Mouse (Mus musculus) midbrain, embryonic 14.5 days (tissue): ENCODE measurements around the gene Abhd2. TPM values are rescaled to one million over a fixed set of nuclear protein-coding genes. Genes with fewer than 3 reads are reported as not detected.
A peak's percentile ranks its signal among the peaks of the same experiment; 100 is the strongest.

ENCODE experiments used
- ATAC-seq: fragments of 200-750 bp; cut with Nextera tagmentation; 2 replicates; pipeline ENCODE4 v1.8.0; 2017; ENCODE audit warnings: moderate number of reproducible peaks, moderate library complexity; ENCODE audit not compliant: low FRiP score, low TSS enrichment
- DNase-seq: peaks from one replicate; pipeline ENCODE4 v3.0.0-alpha.2; 2015
- H3K27ac ChIP-seq: fragments of 300-500 bp; sonication (generic); replicated peaks from 2 replicates; pipeline ENCODE4 v1.5.1; 2014; ENCODE audit warnings: mild to moderate bottlenecking, low read depth, low read length, moderate library complexity
- H3K27me3 ChIP-seq: fragments of 300-500 bp; sonication (generic); 2 replicates; pipeline ENCODE4 v1.6.1; 2014; ENCODE audit warnings: low read length, control low read depth, mixed read lengths; ENCODE audit not compliant: control insufficient read depth, insufficient read depth
- H3K36me3 ChIP-seq: fragments of 300-500 bp; sonication (generic); 2 replicates; pipeline ENCODE4 v1.6.1; 2014; ENCODE audit warnings: low read length, control low read depth; ENCODE audit not compliant: control insufficient read depth, insufficient read depth
- H3K4me1 ChIP-seq: fragments of 300-500 bp; sonication (generic); 2 replicates; pipeline ENCODE4 v1.6.1; 2014; ENCODE audit warnings: mild to moderate bottlenecking, antibody characterized with exemption, low read length, control low read depth; ENCODE audit not compliant: control insufficient read depth, insufficient read depth
- H3K4me2 ChIP-seq: fragments of 300-500 bp; sonication (generic); 2 replicates; pipeline ENCODE4 v1.6.1; 2014; ENCODE audit warnings: mild to moderate bottlenecking, low read length, moderate library complexity
- H3K4me3 ChIP-seq: fragments of 300-500 bp; sonication (generic); replicated peaks from 2 replicates; pipeline ENCODE4 v1.5.1; 2014; ENCODE audit warnings: low read depth, low read length
- H3K9ac ChIP-seq: fragments of 300-500 bp; sonication (generic); replicated peaks from 2 replicates; pipeline ENCODE4 v1.6.1; 2014; ENCODE audit warnings: mild to moderate bottlenecking, low read length, moderate library complexity
- H3K9me3 ChIP-seq: fragments of 300-500 bp; sonication (generic); 2 replicates; pipeline ENCODE4 v1.6.1; 2016; ENCODE audit warnings: low read length, control low read depth, mixed read lengths; ENCODE audit not compliant: control insufficient read depth
- WGBS: fragments of 180-500 bp; shearing (Covaris S2); extraction: QIAGEN DNeasy Blood & Tissue Kit; methylation state at CpG from one replicate; pipeline ENCODE4 v1.1.7; 2014; 5-methylcytosine and 5-hydroxymethylcytosine counted together
- polyA plus RNA-seq: library from polyadenylated mRNA; unstranded; fragments of >200 nt; fragmentation: Nextera tagmentation; extraction: Ambion mirVana; gene quantifications from 2 replicates; pipeline ENCODE4 v1.2.1, GENCODE M21; 2014

Abhd2 gene
- polyA plus RNA-seq, 1 experiment from 2014 or later: 21.5 TPM

DNA sequence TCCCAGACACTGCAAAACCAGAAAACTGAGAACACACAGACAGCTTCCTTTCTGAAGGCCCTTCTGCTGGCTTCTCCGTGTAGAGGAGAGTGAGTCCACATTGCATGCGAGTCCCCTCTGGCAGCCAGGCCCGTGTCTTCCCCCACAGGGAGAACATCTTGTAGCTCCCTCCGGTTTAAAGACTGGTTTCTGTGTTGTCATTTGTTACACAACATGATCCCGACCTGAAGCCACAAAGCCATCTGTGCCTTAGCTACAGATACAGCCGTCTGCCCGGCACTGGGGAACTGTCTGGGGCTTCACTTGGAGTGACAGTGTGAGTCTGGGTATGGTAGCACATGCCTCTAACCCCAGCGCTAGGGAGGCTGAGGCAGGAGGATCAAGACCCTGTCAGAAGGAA lies 42.1 kb downstream of the Abhd2 start:
- H3K4me1 ChIP-seq: peaks cover 55% of the 10 kb centered on the region

DNA sequence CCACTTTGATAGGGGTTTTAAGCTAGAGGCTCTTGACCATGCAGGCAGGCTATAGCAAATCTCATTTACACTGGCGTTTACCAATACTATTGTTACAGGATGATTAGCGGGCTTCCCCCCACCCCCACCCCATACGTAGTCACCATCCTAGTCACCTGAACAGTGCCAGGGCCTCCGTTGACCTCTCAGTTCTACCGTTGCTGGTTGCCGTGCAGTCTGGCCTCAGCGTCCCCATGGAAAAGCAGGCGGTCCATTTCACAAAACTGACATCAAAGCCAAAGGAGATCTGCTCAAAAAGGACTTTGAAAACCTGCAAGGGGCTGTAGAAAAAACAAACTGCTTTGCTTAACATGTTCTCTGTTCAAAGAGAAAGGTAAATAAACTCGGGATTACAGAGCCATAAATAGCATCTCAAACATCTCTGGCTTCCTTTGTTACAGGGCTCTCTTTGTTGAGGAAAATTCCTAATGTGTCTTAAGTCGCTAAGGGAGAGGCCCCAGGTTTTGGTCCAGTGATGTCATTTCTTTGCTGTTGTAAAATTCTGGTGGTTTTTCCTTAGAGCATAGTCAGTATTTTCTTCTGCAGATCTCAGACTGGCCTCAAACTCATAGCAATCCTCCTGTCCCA lies 43.2 kb downstream of the Abhd2 start:
- WGBS: 10% methylated on average over 10 of the region's 10 CpGs
- H3K27ac ChIP-seq: peak overlapping the region; percentile 56
- no peak for ATAC-seq
- H3K9ac ChIP-seq: 0 out of 2 replicates have a peak overlapping the region, but pooled peaks have one; percentile 4
- H3K4me1 ChIP-seq: peaks cover 45% of the 10 kb centered on the region
- no peak for DNase-seq
- H3K36me3 ChIP-seq: no peaks in the 10 kb centered on the region
- H3K4me2 ChIP-seq: no peak overlapping the region
- H3K4me3 ChIP-seq: no peak overlapping the region
- H3K27me3 ChIP-seq: no peaks in the 10 kb centered on the region
- H3K9me3 ChIP-seq: no peaks in the 10 kb centered on the region

More for the DNA sequence above, 42.1 kb downstream of the Abhd2 start:
- no peak overlapping the region for H3K4me3 ChIP-seq
- no peak overlapping the region for H3K4me2 ChIP-seq
- no peaks in the 10 kb centered on the region for H3K27me3 ChIP-seq
- H3K27ac ChIP-seq: 0 out of 2 replicates have a peak overlapping the region, but pooled peaks have one; percentile 56
- no peaks in the 10 kb centered on the region for H3K36me3 ChIP-seq
- ATAC-seq (no peak), DNase-seq (no peak)
- no peak overlapping the region for H3K9ac ChIP-seq
- WGBS: 64% methylated on average over 8 of the region's 8 CpGs
- H3K9me3 ChIP-seq: no peaks in the 10 kb centered on the region

DNA sequence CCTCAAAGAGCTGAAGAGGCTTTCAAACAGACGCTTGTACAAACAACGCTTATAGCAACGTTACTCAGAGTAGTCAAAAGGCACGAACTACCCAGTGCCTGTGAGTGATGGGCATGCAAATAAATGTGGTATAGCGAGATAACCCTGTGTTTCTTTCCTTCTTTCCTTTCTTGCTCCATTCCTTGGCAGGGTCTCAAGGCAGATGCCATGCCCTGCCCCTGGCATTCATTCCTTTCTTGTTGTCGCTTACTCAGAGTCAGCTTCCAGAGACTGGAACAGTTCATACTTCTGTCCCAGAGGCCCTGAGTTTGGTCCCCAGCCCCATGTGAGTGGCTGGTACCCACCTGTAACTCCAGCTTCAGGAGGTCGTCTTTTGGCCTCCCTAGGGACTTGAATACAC lies 44.6 kb downstream of the Abhd2 start:
- no peaks in the 10 kb centered on the region for H3K27me3 ChIP-seq
- 81% methylated on average over 7 of the region's 7 CpGs for WGBS
- no peak for ATAC-seq

DNA sequence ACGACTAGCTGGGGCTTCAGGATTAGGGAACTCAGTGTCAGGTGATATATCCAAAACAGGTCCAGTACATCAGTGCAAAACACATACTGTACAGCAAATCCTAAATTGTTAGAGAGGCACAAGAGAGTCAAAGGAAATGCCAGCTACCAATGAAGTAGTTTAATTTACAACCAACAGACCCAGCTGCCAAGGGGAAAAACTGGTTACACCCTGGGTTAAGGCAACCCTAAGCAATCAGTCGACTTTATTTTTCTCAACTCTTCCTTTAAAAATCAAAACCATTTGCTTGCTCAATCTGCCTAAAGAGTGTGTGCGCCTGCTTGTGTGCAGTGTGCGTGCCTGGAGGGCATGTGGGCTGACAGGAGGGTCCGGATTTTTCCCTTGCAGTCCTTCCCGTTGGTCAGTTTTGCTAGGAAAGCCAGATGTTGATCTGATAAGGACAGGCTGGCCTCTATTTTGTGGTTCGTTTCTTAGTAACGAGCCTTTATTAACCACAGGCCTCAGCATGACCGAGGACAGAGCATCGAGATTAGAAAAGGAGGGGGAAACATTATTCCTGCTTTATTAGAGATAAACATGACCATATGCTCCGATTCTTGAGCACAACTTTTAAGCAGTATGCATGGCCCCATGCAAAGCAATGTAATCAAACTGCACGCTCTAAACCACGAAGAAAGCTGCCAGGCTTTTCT lies 45.3 kb downstream of the Abhd2 start:
- no peak overlapping the region for H3K4me3 ChIP-seq
- H3K9me3 ChIP-seq: no peaks in the 10 kb centered on the region
- WGBS: 66% methylated on average over 13 of the region's 13 CpGs
- peaks cover 43% of the 10 kb centered on the region for H3K4me1 ChIP-seq
- H3K27me3 ChIP-seq: no peaks in the 10 kb centered on the region
- H3K9ac ChIP-seq: no peak overlapping the region
- no peak overlapping the region for H3K4me2 ChIP-seq
- H3K36me3 ChIP-seq: no peaks in the 10 kb centered on the region
- no peak overlapping the region; the same call in 1 of the 2 replicates for H3K27ac ChIP-seq
- DNase-seq (no peak), ATAC-seq (no peak)

More for the DNA sequence above, 44.6 kb downstream of the Abhd2 start:
- no peak overlapping the region for H3K4me3 ChIP-seq
- no peak for DNase-seq
- H3K9me3 ChIP-seq: no peaks in the 10 kb centered on the region
- H3K4me1 ChIP-seq: peaks cover 47% of the 10 kb centered on the region
- no peak overlapping the region for H3K27ac ChIP-seq
- no peaks in the 10 kb centered on the region for H3K36me3 ChIP-seq
- no peak overlapping the region for H3K4me2 ChIP-seq
- no peak overlapping the region for H3K9ac ChIP-seq

DNA sequence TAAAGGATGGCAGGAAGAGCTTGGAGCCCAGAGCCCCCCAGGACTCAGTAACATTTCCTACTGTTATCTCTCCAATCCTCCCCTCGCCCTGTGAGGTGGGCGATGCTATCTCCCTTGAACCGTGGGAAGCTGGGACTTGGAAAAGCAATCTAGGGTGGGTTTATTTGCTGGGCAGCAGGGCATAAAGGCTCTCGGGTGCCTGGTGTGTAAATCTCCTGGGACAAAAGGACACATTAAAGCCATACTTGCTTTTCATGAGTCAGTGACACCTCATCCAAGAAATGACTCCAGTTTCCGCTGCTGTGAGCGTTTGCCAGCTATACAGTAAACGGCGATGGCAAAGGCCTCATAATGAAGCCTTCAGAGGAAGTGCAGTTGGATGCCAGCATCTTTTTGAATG lies 50.9 kb downstream of the Abhd2 start:
- Histone ChIP-seq H3K4me1 (peaks cover 7% of the 10 kb centered on the region; the same call in 1 of the 2 replicates), H3K27me3 (no peaks in the 10 kb centered on the region), H3K27ac (0 out of 2 replicates have a peak overlapping the region, but pooled peaks have one; percentile 37), H3K9ac (no peak overlapping the region), H3K4me2 (no peak overlapping the region), H3K36me3 (peaks cover 45% of the 10 kb centered on the region), H3K9me3 (no peaks in the 10 kb centered on the region), H3K4me3 (no peak overlapping the region)
- WGBS: 72% methylated on average over 8 of the region's 8 CpGs
- DNase-seq: no peak
- ATAC-seq: no peak

DNA sequence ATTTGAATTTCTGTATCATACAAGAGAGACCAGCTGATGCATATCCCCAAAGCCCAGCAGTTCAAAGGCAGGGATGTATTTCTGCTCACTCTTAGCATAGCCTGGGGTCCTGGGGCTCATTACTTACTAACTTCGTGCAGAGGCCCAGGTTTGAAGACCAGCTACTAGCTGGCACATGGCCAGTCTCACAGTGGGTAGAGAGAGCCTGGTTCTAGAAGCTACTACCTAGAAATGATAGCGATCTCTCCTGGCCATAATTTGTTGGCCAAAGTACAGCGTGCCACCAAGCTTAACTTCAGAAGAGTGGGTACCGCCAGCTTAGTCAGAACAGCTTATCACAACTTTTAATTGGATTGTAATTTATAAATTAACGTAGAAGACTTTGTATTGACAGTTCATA lies 55.8 kb downstream of the Abhd2 start:
- Histone ChIP-seq H3K36me3 (peaks cover 59% of the 10 kb centered on the region), H3K9ac (no peak overlapping the region), H3K27ac (no peak overlapping the region), H3K4me1 (peaks cover 3% of the 10 kb centered on the region; the same call in 1 of the 2 replicates), H3K9me3 (no peaks in the 10 kb centered on the region), H3K4me2 (no peak overlapping the region), H3K4me3 (no peak overlapping the region), H3K27me3 (no peaks in the 10 kb centered on the region)
- ATAC-seq (no peak), DNase-seq (no peak)
- WGBS: 93% methylated on average over 5 of the region's 5 CpGs

DNA sequence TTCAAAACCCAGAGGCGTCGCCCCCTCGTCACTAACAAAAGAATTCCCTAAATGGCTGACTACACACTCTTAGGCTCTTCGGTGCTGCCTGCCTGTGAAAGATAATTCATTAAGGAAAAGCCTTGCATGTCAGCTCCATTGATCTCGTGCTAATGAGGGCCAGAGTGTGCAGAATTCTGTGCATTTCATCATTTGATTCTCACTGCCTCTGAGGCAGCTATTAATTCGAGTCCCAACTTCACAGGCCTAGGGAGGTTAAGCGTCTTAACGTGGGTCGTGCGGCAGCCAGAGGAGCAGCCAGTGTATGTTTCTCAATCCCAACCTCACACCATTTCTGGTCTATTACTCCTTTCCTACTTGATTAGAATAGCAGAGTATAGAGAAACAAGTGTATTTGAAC lies 58.2 kb downstream of the Abhd2 start:
- H3K27me3 ChIP-seq: no peaks in the 10 kb centered on the region
- no peaks in the 10 kb centered on the region for H3K9me3 ChIP-seq
- WGBS: 18% methylated on average over 10 of the region's 10 CpGs
- no peak overlapping the region for H3K4me3 ChIP-seq
- ATAC-seq: no peak
- DNase-seq: peak; percentile 49
- peak overlapping the region; percentile 57; the same call in 1 of the 2 replicates for H3K27ac ChIP-seq
- peaks cover 43% of the 10 kb centered on the region for H3K36me3 ChIP-seq
- no peak overlapping the region for H3K4me2 ChIP-seq
- peaks cover 3% of the 10 kb centered on the region; the same call in 1 of the 2 replicates for H3K4me1 ChIP-seq
- no peak overlapping the region for H3K9ac ChIP-seq

DNA sequence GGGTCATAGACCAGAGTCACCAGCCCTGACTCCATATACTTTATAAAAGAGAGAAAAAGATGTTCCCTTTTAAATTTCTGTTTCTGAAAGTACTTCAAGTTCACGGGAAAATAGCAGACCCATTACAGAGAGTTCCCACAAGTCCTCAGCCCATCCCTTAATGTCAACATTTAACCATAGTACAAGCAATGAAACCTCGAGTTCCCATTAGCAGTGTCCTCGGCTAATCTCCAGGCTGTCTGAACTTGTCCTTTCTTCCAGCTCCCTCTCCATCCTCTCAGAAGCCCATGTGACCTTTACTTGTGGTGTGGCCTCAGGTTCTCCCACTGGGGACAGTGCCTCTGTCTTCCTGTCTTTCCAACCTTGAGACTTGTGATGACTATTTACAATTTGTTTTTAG lies 60.4 kb downstream of the Abhd2 start:
- Histone ChIP-seq H3K27ac (no peak overlapping the region), H3K9ac (no peak overlapping the region), H3K9me3 (no peaks in the 10 kb centered on the region), H3K4me1 (peaks cover 3% of the 10 kb centered on the region; the same call in 1 of the 2 replicates), H3K4me3 (no peak overlapping the region), H3K4me2 (no peak overlapping the region), H3K36me3 (peaks cover 31% of the 10 kb centered on the region), H3K27me3 (no peaks in the 10 kb centered on the region)
- WGBS: 76% methylated on average over 3 of the region's 3 CpGs
- no peak for ATAC-seq
- no peak for DNase-seq
